Mouse (Mus musculus) cerebellum, adult 2 months (tissue): ENCODE measurements at regions not wholly inside any gene's neighbourhood (a gene's known extent, or its start where the extent isn't known, plus 50 kb on each side); places are given as distances from the start of the nearest gene placed in this dataset.
"Not testable (repeated sequence)": the region's sequence is repeated elsewhere in the genome, so short reads cannot be mapped to it uniquely, and the experiment has no call there.

Experiments
- CTCF ChIP-seq: fragments of 200-500 bp; IDR thresholded peaks from 2 replicates; pipeline ENCODE4 v1.5.1; 2011; ENCODE audit warnings: low read depth, mild to moderate bottlenecking, control low read depth, low read length, moderate library complexity, borderline replicate concordance; ENCODE audit not compliant: insufficient read depth
- POLR2A ChIP-seq: fragments of 200-500 bp; IDR thresholded peaks from 2 replicates; pipeline ENCODE4 v1.6.1; 2011; ENCODE audit warnings: low read length, control low read depth, borderline replicate concordance; ENCODE audit not compliant: insufficient read depth

GRCm38 (mm10) chr15:10105211-10105976, 71.6 kb upstream of the Prlr start:
- TF ChIP-seq POLR2A, CTCF: not testable (repeated sequence)
